Mouse (Mus musculus): Measurements from ENCODE around the gene Retreg1. TPM values are rescaled to one million over a fixed set of nuclear protein-coding genes. Genes with fewer than 3 reads are reported as not detected.

Gene Retreg1
- polyA plus RNA-seq, 1 experiment, result 8.3 TPM

- no peak for TF ChIP-seq POLR2A (IDR thresholded peaks at IDR 0.05; ENCODE audit: control insufficient read depth, extremely low read depth, insufficient read depth, low read length, poor library complexity)
- no peak for TF ChIP-seq CTCF (IDR thresholded peaks at IDR 0.05; ENCODE audit: borderline replicate concordance, control insufficient read depth, extremely low read depth, insufficient read depth, low read length, poor library complexity)
- DNase-seq, result no peak
- H3K36me3 ChIP-seq (ENCODE audit: control insufficient read depth, insufficient read depth, low read length), result no peaks in the 10 kb centered on the region
- H3K27me3 ChIP-seq (ENCODE audit: control insufficient read depth, insufficient read depth, low read length), result no peaks in the 10 kb centered on the region
- no peaks in the 10 kb centered on the region for H3K4me1 ChIP-seq (replicated peaks; ENCODE audit: control insufficient read depth, insufficient read depth, low read length)
- H3K4me3 ChIP-seq (ENCODE audit: control insufficient read depth, insufficient read depth, low read length), result no peak overlapping the region
- H3K27ac ChIP-seq (ENCODE audit: control insufficient read depth, insufficient read depth, low read length), result no peak overlapping the region
- WGBS, result 96% methylated on average over 7 of the region's 7 CpGs
These were observed 103.5 kb downstream of the Retreg1 start for GRCm38 (mm10) chr15:25946482-25946881.

DNA sequence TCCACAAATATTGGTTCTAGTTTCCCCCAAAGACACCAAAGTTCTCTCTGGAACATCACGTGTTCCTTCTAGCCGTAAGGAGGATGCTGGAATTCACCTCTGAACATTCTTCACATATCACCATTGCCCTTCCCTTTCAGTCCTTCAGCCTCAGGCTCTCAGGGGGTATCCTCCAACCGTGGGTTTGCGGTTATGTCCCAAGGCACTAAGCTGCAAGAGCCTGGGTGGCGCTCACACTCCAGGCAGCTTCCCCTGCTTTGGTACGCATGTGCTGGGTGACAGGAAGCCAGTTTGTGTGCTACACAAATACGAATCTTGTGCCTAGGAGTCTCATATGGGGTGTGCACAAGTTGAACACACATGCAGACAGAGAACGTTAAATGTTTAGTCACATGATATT, 104.4 kb downstream of the Retreg1 start:
- no peak for TF ChIP-seq CTCF (IDR thresholded peaks at IDR 0.05; ENCODE audit: borderline replicate concordance, control insufficient read depth, extremely low read depth, insufficient read depth, low read length, poor library complexity)
- no peak for TF ChIP-seq POLR2A (IDR thresholded peaks at IDR 0.05; ENCODE audit: control insufficient read depth, extremely low read depth, insufficient read depth, low read length, poor library complexity)
- Histone ChIP-seq H3K4me3 (ENCODE audit: control insufficient read depth, insufficient read depth, low read length) (no peak overlapping the region), H3K36me3 (ENCODE audit: control insufficient read depth, insufficient read depth, low read length) (no peaks in the 10 kb centered on the region), H3K27ac (ENCODE audit: control insufficient read depth, insufficient read depth, low read length) (no peak overlapping the region), H3K4me1 (replicated peaks; ENCODE audit: control insufficient read depth, insufficient read depth, low read length) (no peaks in the 10 kb centered on the region), H3K27me3 (ENCODE audit: control insufficient read depth, insufficient read depth, low read length) (no peaks in the 10 kb centered on the region)
- WGBS, result 78% methylated on average over 8 of the region's 8 CpGs
- no peak for DNase-seq

GRCm38 (mm10) chr15:25948257-25949223, 105.6 kb downstream of the Retreg1 start:
- Histone ChIP-seq H3K36me3 (ENCODE audit: control insufficient read depth, insufficient read depth, low read length) (no peaks in the 10 kb centered on the region), H3K4me3 (ENCODE audit: control insufficient read depth, insufficient read depth, low read length) (no peak overlapping the region), H3K4me1 (replicated peaks; ENCODE audit: control insufficient read depth, insufficient read depth, low read length) (no peaks in the 10 kb centered on the region), H3K27ac (ENCODE audit: control insufficient read depth, insufficient read depth, low read length) (no peak overlapping the region), H3K27me3 (ENCODE audit: control insufficient read depth, insufficient read depth, low read length) (no peaks in the 10 kb centered on the region)
- WGBS, result 95% methylated on average over 26 of the region's 26 CpGs
- DNase-seq, result no peak
- TF ChIP-seq CTCF (IDR thresholded peaks at IDR 0.05; ENCODE audit: borderline replicate concordance, control insufficient read depth, extremely low read depth, insufficient read depth, low read length, poor library complexity) (no peak), POLR2A (IDR thresholded peaks at IDR 0.05; ENCODE audit: control insufficient read depth, extremely low read depth, insufficient read depth, low read length, poor library complexity) (no peak)

DNA sequence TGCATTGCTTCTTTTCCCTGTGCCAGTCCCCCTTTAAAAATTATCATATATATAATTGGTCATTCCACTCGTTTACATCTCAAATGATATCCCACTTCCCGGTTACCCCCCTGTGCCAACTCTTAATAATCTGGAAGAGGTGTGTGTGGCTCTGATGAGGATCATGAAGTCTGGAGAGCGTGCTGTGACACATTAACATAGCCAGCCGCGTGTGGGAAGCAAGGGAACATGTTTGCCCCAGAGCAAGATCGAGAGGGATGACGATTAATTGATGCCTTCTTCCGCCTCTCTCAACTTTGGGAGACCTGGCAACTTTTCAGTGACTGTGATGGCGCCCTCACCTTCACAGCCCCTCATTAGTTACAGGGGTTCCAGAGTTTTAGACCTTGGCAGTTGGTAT, 106.7 kb downstream of the Retreg1 start:
- no peaks in the 10 kb centered on the region for H3K36me3 ChIP-seq (ENCODE audit: control insufficient read depth, insufficient read depth, low read length)
- no peaks in the 10 kb centered on the region for H3K27me3 ChIP-seq (ENCODE audit: control insufficient read depth, insufficient read depth, low read length)
- DNase-seq, result no peak
- H3K4me1 ChIP-seq (replicated peaks; ENCODE audit: control insufficient read depth, insufficient read depth, low read length), result no peaks in the 10 kb centered on the region
- no peak overlapping the region for H3K4me3 ChIP-seq (ENCODE audit: control insufficient read depth, insufficient read depth, low read length)
- WGBS, result 93% methylated on average over 9 of the region's 9 CpGs
- TF ChIP-seq POLR2A (IDR thresholded peaks at IDR 0.05; ENCODE audit: control insufficient read depth, extremely low read depth, insufficient read depth, low read length, poor library complexity) (no peak), CTCF (IDR thresholded peaks at IDR 0.05; ENCODE audit: borderline replicate concordance, control insufficient read depth, extremely low read depth, insufficient read depth, low read length, poor library complexity) (no peak)
- H3K27ac ChIP-seq (ENCODE audit: control insufficient read depth, insufficient read depth, low read length), result no peak overlapping the region

- no peaks in the 10 kb centered on the region for H3K27me3 ChIP-seq (ENCODE audit: control insufficient read depth, insufficient read depth, low read length)
- 91% methylated on average over 5 of the region's 5 CpGs for WGBS
- no peak overlapping the region for H3K27ac ChIP-seq (ENCODE audit: control insufficient read depth, insufficient read depth, low read length)
These were observed 107.6 kb downstream of the Retreg1 start for GRCm38 (mm10) chr15:25950584-25950983.

GRCm38 (mm10) chr15:25951037-25951436, 108.1 kb downstream of the Retreg1 start:
- H3K27ac ChIP-seq (ENCODE audit: control insufficient read depth, insufficient read depth, low read length), result no peak overlapping the region
- no peak for TF ChIP-seq POLR2A (IDR thresholded peaks at IDR 0.05; ENCODE audit: control insufficient read depth, extremely low read depth, insufficient read depth, low read length, poor library complexity)
- no peak for TF ChIP-seq CTCF (IDR thresholded peaks at IDR 0.05; ENCODE audit: borderline replicate concordance, control insufficient read depth, extremely low read depth, insufficient read depth, low read length, poor library complexity)
- 95% methylated on average over 4 of the region's 4 CpGs for WGBS
- no peaks in the 10 kb centered on the region for H3K27me3 ChIP-seq (ENCODE audit: control insufficient read depth, insufficient read depth, low read length)
- H3K36me3 ChIP-seq (ENCODE audit: control insufficient read depth, insufficient read depth, low read length), result no peaks in the 10 kb centered on the region
- no peaks in the 10 kb centered on the region for H3K4me1 ChIP-seq (replicated peaks; ENCODE audit: control insufficient read depth, insufficient read depth, low read length)
- DNase-seq, result no peak
- H3K4me3 ChIP-seq (ENCODE audit: control insufficient read depth, insufficient read depth, low read length), result no peak overlapping the region

More at GRCm38 (mm10) chr15:25950584-25950983, 107.6 kb downstream of the Retreg1 start:
- Histone ChIP-seq H3K36me3 (ENCODE audit: control insufficient read depth, insufficient read depth, low read length) (no peaks in the 10 kb centered on the region), H3K4me1 (replicated peaks; ENCODE audit: control insufficient read depth, insufficient read depth, low read length) (no peaks in the 10 kb centered on the region), H3K4me3 (ENCODE audit: control insufficient read depth, insufficient read depth, low read length) (no peak overlapping the region)
- no peak for DNase-seq
- no peak for TF ChIP-seq POLR2A (IDR thresholded peaks at IDR 0.05; ENCODE audit: control insufficient read depth, extremely low read depth, insufficient read depth, low read length, poor library complexity)
- no peak for TF ChIP-seq CTCF (IDR thresholded peaks at IDR 0.05; ENCODE audit: borderline replicate concordance, control insufficient read depth, extremely low read depth, insufficient read depth, low read length, poor library complexity)
